Mouse (Mus musculus) v-Abl transformed pro-B cells (cell line): Measurements from ENCODE around the gene Tmem206.

Experiments
- in situ Hi-C, 2 experiments: fragments of 400-800 bp; cut with MboI; formaldehyde crosslinking; loops; one replicate each; pipeline ENCODE4 v1.15.1; 2025; ENCODE audit not compliant: unreplicated experiment in 2 of 2

The Tmem206 gene

DNA sequence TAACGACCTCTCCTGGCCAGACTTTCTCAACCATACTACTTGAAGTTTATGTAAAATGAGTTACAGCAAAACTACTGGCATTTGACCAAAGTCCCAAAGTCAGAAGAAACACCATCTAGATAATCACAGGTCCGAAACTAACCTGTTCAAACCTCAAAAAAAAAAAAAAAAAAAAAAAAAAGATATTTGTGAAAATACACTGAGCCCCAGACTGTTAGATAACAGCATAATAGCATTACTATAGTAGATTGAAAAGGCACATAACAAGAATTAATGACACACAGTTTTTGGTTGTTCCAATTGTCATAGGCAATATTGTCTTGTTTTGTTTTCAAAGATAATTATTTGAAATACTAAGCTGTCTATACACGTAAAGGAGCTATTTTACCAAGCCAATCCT, 67.8 kb downstream of the Tmem206 start:
- in situ Hi-C loops = loop anchor here (5.0 kb wide), 2 partner anchors 84 to 169 kb away; no protein-coding TSS in a partner anchor

DNA sequence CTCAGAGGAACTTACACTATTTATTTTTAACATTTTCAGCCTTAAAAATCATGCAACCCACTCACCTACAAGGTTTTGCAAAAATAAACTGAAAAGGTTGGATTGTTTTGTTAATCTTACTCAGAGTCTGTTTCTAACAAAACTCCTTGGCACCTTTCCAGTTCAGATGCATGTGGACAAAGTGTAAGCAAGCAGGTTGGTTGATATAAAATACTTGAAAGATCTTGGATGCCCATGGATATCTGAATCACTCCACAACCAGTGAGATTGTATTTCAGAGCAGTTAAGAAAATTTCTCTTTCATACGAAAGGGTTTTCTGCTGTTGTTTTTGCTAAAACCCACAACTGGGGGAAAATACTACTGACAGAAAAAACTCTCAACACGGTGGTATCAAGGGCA, 68.4 kb downstream of the Tmem206 start:
- in situ Hi-C loops = loop anchor here (5.0 kb wide), 2 partner anchors 83 to 168 kb away; no protein-coding TSS in a partner anchor

DNA sequence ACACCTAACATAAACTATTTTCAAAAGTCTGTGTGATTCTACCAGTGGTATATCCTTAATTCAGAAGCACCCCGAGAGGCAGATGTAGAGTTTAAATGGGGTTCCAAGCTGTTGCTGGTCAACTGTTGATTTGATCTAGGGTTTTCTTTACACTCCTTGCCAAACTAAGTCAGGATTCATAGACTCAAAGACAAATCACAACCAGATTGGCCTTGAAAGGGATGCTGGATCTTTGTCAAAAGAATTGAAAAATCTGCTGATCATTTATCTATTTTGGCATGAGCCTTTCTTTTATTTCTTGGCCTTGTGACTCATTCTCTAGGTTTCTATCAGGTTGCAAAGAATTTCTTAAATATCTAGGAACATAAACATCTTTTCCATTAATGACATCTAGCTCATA, 69.5 kb downstream of the Tmem206 start:
- in situ Hi-C loops = loop anchor here (5.0 kb wide), 2 partner anchors 47 to 82 kb away; no protein-coding TSS in a partner anchor

DNA sequence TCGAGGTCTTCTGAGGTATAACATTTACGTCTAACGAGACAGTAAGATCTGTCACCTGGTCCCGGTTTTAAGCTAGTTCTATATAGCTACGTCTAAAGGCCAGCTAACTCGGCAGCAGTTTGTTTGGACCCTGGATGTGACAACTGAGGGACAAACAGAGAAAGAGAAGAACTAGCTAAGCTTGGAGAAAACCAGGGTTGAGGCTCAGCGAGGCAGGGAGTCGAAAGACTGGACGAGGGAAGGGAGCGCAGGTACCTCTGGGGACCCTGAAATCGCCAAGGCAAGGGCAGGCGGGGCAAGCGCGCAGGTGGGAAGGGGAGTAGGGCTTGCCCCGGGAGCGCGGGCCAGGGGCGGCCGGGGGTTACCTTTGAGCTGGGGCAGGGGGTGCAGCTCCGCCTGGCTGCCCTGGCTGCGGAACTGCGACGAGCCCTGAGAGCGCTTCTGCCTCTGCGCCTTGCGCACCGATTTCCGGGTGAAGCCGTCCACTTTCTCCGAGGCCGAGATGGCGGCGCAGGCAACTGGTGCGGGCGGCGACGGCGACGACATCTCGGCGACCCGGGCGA, 70.2 kb downstream of the Tmem206 start:
- in situ Hi-C loops = loop anchor here (5.0 kb wide), 2 partner anchors 46 to 81 kb away; no protein-coding TSS in a partner anchor

DNA sequence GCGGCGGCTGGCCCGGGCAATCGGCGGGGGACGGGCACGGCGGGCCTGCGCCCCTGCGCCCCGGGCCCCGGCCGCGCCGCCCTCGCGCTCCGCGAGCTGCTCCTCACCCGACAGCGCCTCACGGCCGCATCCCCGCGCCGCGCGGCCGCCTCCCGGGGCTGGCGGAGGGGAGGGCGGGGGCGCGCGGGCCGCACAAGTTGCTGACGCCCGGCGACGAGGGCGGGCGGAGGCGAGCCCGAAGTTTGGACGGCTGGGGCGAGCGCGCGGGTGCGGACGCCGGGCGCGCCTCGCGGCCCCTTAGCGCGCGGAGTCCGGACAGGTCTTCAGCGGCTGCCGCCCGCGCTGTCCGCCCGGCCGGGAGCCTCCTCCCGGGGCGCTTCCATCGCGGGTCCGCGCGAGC, 70.7 kb downstream of the Tmem206 start:
- in situ Hi-C loops = loop anchor here (5.0 kb wide), 2 partner anchors 46 to 81 kb away; no protein-coding TSS in a partner anchor

DNA sequence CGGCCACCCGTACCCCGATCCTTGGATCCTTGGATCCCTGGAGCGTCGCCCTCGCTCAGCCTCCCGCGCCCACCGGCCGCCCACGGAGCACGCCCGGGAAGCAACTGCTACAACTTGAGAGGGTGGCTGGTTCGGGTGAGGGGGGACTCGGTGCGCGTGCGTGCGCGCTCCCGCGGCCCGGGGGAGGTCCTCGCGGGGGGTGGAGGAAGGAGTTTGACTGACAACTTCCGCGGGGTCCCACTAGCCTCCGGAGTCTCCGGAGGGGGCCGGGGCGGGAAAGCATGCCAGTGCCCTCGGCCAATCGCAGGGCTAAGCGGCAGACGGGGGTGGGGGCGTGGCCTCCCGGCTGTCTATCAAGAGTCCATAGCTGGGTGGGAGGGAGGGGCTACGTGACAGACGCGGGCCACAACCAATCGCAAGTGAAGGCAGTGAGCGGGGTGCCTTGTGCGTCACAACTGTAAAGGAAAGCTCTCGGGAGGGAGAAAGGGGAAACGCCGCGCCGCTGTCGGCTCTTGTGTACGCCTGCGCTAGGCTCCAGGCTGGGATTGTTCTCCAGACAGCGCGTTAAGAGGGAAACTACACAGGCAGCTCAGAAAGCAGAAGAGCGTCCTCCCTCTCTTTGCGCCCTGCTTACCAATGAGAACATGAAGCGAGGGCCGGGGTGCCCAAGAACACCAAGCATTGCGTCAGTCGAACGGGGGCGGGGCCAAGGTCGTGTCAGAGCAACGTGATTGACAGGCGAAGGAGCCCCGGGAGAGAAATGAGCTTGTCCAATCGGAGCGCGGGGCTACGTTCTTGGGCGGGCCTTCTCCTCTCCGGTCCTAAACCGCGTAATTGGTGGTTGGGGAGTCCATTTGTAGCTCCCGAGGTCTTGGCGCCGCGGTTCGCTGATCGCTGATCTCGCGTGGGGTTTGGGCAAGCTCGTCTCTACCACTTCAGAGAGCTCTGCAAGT, 71.5 kb downstream of the Tmem206 start:
- in situ Hi-C loops = loop anchor here (5.0 kb wide), 2 partner anchors 45 to 80 kb away; no protein-coding TSS in a partner anchor
